Mouse (Mus musculus) MEL (cell line): ENCODE measurements around the gene Fam155a. TPM values are rescaled to one million over a fixed set of nuclear protein-coding genes. Genes with fewer than 3 reads are reported as not detected.

Experiments
- DNase-seq: peaks from one replicate; pipeline ENCODE4 v3.0.0; 2011; ENCODE audit warnings: low read depth, low spot score
- H3K27ac ChIP-seq: 2 replicates; pipeline ENCODE4 v1.5.1; 2012; ENCODE audit warnings: low read depth, mild to moderate bottlenecking, control low read depth, low read length, moderate library complexity; ENCODE audit not compliant: control insufficient read depth
- H3K27me3 ChIP-seq, 2 experiments: fragments of 150-350 bp in 1 of 2; sonication (generic) in 1 of 2; 2 replicates each; pipeline ENCODE4 v1.6.1; 2012; ENCODE audit warnings: low read length in 2 of 2, mild to moderate bottlenecking in 2 of 2, improper control_type of control experiment in 1 of 2, moderate library complexity in 1 of 2; ENCODE audit not compliant: insufficient read depth in 2 of 2, control insufficient read depth in 1 of 2
- H3K36me3 ChIP-seq, 2 experiments: 2 replicates each; pipeline ENCODE4 v1.6.1; 2012 to 2014; ENCODE audit warnings: low read length in 2 of 2, improper control_type of control experiment in 1 of 2, inconsistent platforms in 1 of 2, mild to moderate bottlenecking in 1 of 2; ENCODE audit not compliant: insufficient read depth in 2 of 2, control insufficient read depth in 1 of 2
- H3K4me1 ChIP-seq, 2 experiments: fragments of 150-350 bp in 1 of 2; sonication (generic) in 1 of 2; 2 replicates each; pipeline ENCODE4 v1.6.1; 2012; ENCODE audit warnings: low read length in 2 of 2, improper control_type of control experiment in 1 of 2, mild to moderate bottlenecking in 1 of 2; ENCODE audit not compliant: insufficient read depth in 2 of 2, control insufficient read depth in 1 of 2
- H3K4me3 ChIP-seq, 2 experiments: fragments of 150-350 bp in 1 of 2; sonication (generic) in 1 of 2; 2 replicates each; pipeline ENCODE4 v1.5.1; 2012; ENCODE audit warnings: low read depth in 2 of 2, low read length in 2 of 2, mild to moderate bottlenecking in 2 of 2, moderate library complexity in 2 of 2, control low read depth in 1 of 2, improper control_type of control experiment in 1 of 2; ENCODE audit not compliant: control insufficient read depth in 1 of 2, insufficient read depth in 1 of 2
- H3K79me2 ChIP-seq: 2 replicates; pipeline ENCODE4 v1.6.1; 2012; ENCODE audit warnings: mild to moderate bottlenecking, low read length, moderate library complexity; ENCODE audit not compliant: control insufficient read depth, poor library complexity, insufficient read depth
- H3K9ac ChIP-seq: 2 replicates; pipeline ENCODE4 v1.6.1; 2012; ENCODE audit warnings: low read depth, mild to moderate bottlenecking, control low read depth, low read length, moderate library complexity; ENCODE audit not compliant: control insufficient read depth, poor library complexity, severe bottlenecking
- H3K9me3 ChIP-seq: fragments of 150-350 bp; sonication (generic); replicated peaks from 2 replicates; pipeline ENCODE4 v1.6.1; 2012; ENCODE audit warnings: mild to moderate bottlenecking, low read length, improper control_type of control experiment, moderate library complexity; ENCODE audit not compliant: insufficient read depth
- BHLHE40 ChIP-seq: IDR thresholded peaks from 2 replicates; pipeline ENCODE4 v1.6.1; 2012; ENCODE audit warnings: low read depth, mild to moderate bottlenecking, inconsistent platforms, low read length, improper control_type of control experiment, borderline replicate concordance
- E2F4 ChIP-seq: IDR thresholded peaks from 2 replicates; pipeline ENCODE4 v1.6.1; 2011; ENCODE audit warnings: low read depth, low read length, improper control_type of control experiment, borderline replicate concordance
- EP300 ChIP-seq, 2 experiments: IDR thresholded peaks; 2 replicates each; pipeline ENCODE4 v1.6.1; 2011; ENCODE audit warnings: improper control_type of control experiment in 2 of 2, low read length in 2 of 2, low read depth in 1 of 2, mild to moderate bottlenecking in 1 of 2
- ETS1 ChIP-seq: IDR thresholded peaks from 2 replicates; pipeline ENCODE4 v1.6.1; 2012; ENCODE audit warnings: low read depth, mild to moderate bottlenecking, inconsistent platforms, low read length, improper control_type of control experiment, moderate library complexity
- GABPA ChIP-seq: IDR thresholded peaks from 2 replicates; pipeline ENCODE4 v1.6.1; 2012; ENCODE audit warnings: low read depth, mild to moderate bottlenecking, inconsistent platforms, low read length, improper control_type of control experiment, moderate library complexity
- JUND ChIP-seq: IDR thresholded peaks from 2 replicates; pipeline ENCODE4 v1.6.1; 2011; ENCODE audit warnings: low read depth, mild to moderate bottlenecking, improper control_type of control experiment, low read length
- KAT2A ChIP-seq: conservative IDR thresholded peaks from 2 replicates; pipeline ENCODE4 v1.6.1; 2012; ENCODE audit warnings: low read depth, low read length, improper control_type of control experiment, inconsistent platforms
- MAFK ChIP-seq: IDR thresholded peaks from 2 replicates; pipeline ENCODE4 v1.6.1; 2011; ENCODE audit warnings: low read depth, mild to moderate bottlenecking, low read length, improper control_type of control experiment, borderline replicate concordance
- MAX ChIP-seq: IDR thresholded peaks from 2 replicates; pipeline ENCODE4 v1.6.1; 2011; ENCODE audit warnings: low read length, improper control_type of control experiment
- MAZ ChIP-seq: IDR thresholded peaks from 2 replicates; pipeline ENCODE4 v1.6.1; 2012; ENCODE audit warnings: low read depth, mild to moderate bottlenecking, inconsistent platforms, low read length, improper control_type of control experiment
- MEF2A ChIP-seq: IDR thresholded peaks from 2 replicates; pipeline ENCODE4 v1.6.1; 2014; ENCODE audit warnings: low read depth, mild to moderate bottlenecking, inconsistent platforms, low read length, improper control_type of control experiment; ENCODE audit not compliant: poor library complexity, insufficient replicate concordance, severe bottlenecking; ENCODE audit errors: extremely low read depth
- MXI1 ChIP-seq: IDR thresholded peaks from 2 replicates; pipeline ENCODE4 v1.6.1; 2011; ENCODE audit warnings: mild to moderate bottlenecking, low read depth, low read length, improper control_type of control experiment
- NELFE ChIP-seq: IDR thresholded peaks from 2 replicates; pipeline ENCODE4 v1.6.1; 2011; ENCODE audit warnings: low read depth, low read length, improper control_type of control experiment
- POLR2AphosphoS2 ChIP-seq: IDR thresholded peaks from 2 replicates; pipeline ENCODE4 v1.6.1; 2011; ENCODE audit warnings: low read length, improper control_type of control experiment
- POLR2AphosphoS5 ChIP-seq: IDR thresholded peaks from 2 replicates; pipeline ENCODE4 v1.6.1; 2012; ENCODE audit warnings: low read depth, borderline replicate concordance, mild to moderate bottlenecking, inconsistent platforms, low read length, moderate library complexity, mixed read lengths
- RAD21 ChIP-seq: IDR thresholded peaks from 2 replicates; pipeline ENCODE4 v1.6.1; 2011; ENCODE audit warnings: mild to moderate bottlenecking, low read depth, low read length, improper control_type of control experiment
- RCOR1 ChIP-seq: IDR thresholded peaks from 2 replicates; pipeline ENCODE4 v1.6.1; 2012; ENCODE audit warnings: low read depth, mild to moderate bottlenecking, inconsistent platforms, low read length, improper control_type of control experiment
- SIN3A ChIP-seq: IDR thresholded peaks from 2 replicates; pipeline ENCODE4 v1.6.1; 2012; ENCODE audit warnings: low read length, improper control_type of control experiment, inconsistent platforms
- SMC3 ChIP-seq: IDR thresholded peaks from 2 replicates; pipeline ENCODE4 v1.6.1; 2011; ENCODE audit warnings: low read depth, low read length, improper control_type of control experiment
- UBTF ChIP-seq: IDR thresholded peaks from 2 replicates; pipeline ENCODE4 v1.6.1; 2012; ENCODE audit warnings: low read depth, mild to moderate bottlenecking, inconsistent platforms, low read length, improper control_type of control experiment, moderate library complexity, borderline replicate concordance; ENCODE audit not compliant: insufficient read depth
- USF1 ChIP-seq: IDR thresholded peaks from 2 replicates; pipeline ENCODE4 v1.6.1; 2014; ENCODE audit warnings: low read depth, mild to moderate bottlenecking, inconsistent platforms, low read length, improper control_type of control experiment, moderate library complexity
- ZC3H11A ChIP-seq: IDR thresholded peaks from 2 replicates; pipeline ENCODE4 v1.6.1; 2012; ENCODE audit warnings: low read depth, mild to moderate bottlenecking, inconsistent platforms, low read length, improper control_type of control experiment
- ZMIZ1 ChIP-seq: IDR thresholded peaks from 2 replicates; pipeline ENCODE4 v1.6.1; 2012; ENCODE audit warnings: low read depth, mild to moderate bottlenecking, inconsistent platforms, low read length, improper control_type of control experiment, moderate library complexity
- ZNF384 ChIP-seq: IDR thresholded peaks from 2 replicates; pipeline ENCODE4 v1.6.1; 2012; ENCODE audit warnings: low read depth, mild to moderate bottlenecking, inconsistent platforms, low read length, improper control_type of control experiment
- polyA plus RNA-seq, 2 experiments: library from polyadenylated mRNA; stranded (reverse) in 1 of 2; unstranded in 1 of 2; fragments of >175 nt in 1 of 2; fragments of >200 nt in 1 of 2; gene quantifications; 2 replicates each; pipeline versions ENCODE4 v1.2.1 to v1.2.4; 2012; ENCODE audit warnings: low replicate concordance in 2 of 2, low read depth in 1 of 2; ENCODE audit not compliant: insufficient read length in 2 of 2, insufficient read depth in 1 of 2, missing spikeins in 1 of 2
- total RNA-seq: library from RNA; depleted of rRNA; stranded (reverse); fragments of 300-350 nt; gene quantifications from 2 replicates; pipeline ENCODE4 v1.2.3, GENCODE M21; 2012

The Fam155a gene
- total and polyA plus RNA-seq, 3 experiments, result not detected

GRCm38 (mm10) chr8:9369201-9369600 is 401.8 kb downstream of the Fam155a start:
- Histone ChIP-seq H3K36me3 (no peaks in the 10 kb centered on the region), H3K9ac (no peak overlapping the region), H3K27ac (no peak overlapping the region), H3K4me1 (no peaks in the 10 kb centered on the region), H3K79me2 (no peaks in the 10 kb centered on the region)
- TF ChIP-seq ZNF384 (no peak), GABPA (no peak), UBTF (no peak), MEF2A (no peak), RCOR1 (no peak), MAZ (no peak), NELFE (no peak), RAD21 (no peak), POLR2AphosphoS5 (no peak), SIN3A (no peak), MAX (no peak), SMC3 (no peak), KAT2A (no peak), E2F4 (no peak), ZC3H11A (no peak), POLR2AphosphoS2 (no peak), BHLHE40 (no peak), MXI1 (no peak), JUND (no peak), USF1 (no peak)
- TF ChIP-seq, all 39 proteins: peak for 0
- H3K27me3 ChIP-seq, result no peaks in the 10 kb centered on the region
- DNase-seq, result no peak
- H3K4me3 ChIP-seq, result no peak overlapping the region
- no peaks in the 10 kb centered on the region for H3K9me3 ChIP-seq

DNA sequence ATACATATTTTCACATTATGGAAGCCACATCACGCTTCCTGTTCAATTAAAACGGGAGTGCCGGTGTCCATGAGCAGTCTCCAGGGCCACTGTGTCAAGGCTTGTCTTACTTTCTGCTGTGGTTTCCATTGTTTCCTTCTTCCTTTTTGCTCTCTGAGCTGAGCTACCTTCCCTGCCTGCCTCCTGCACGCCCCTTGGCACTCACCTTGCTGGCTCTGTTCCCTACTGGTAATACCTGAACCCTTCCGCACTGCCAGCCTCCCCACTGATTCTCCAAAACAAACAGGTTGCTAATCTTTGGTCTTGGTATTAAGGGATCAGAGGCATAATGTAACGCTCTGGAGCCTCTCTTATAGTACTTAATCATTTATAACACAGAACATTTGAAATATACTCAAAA is 403.2 kb downstream of the Fam155a start:
- no peak for TF ChIP-seq ETS1
- no peak for TF ChIP-seq RAD21
- TF ChIP-seq GABPA, result no peak
- TF ChIP-seq MAFK, result no peak
- TF ChIP-seq SMC3, result no peak
- TF ChIP-seq EP300 (IDR thresholded peaks at IDR 0.05; ENCODE audit: low read depth in 1 of 2, low read length in 2 of 2), result no peak
- TF ChIP-seq ZMIZ1, result no peak
- Histone ChIP-seq H3K27me3 (no peaks in the 10 kb centered on the region), H3K4me1 (no peaks in the 10 kb centered on the region), H3K36me3 (no peaks in the 10 kb centered on the region), H3K27ac (no peak overlapping the region), H3K9ac (no peak overlapping the region), H3K79me2 (no peaks in the 10 kb centered on the region), H3K4me3 (no peak overlapping the region), H3K9me3 (no peaks in the 10 kb centered on the region)
- DNase-seq, result no peak
